Mouse (Mus musculus): Measurements from ENCODE around the gene Stard13. TPM values are rescaled to one million over a fixed set of nuclear protein-coding genes. Genes with fewer than 3 reads are reported as not detected.
A peak's percentile ranks its signal among the peaks of the same experiment; 100 is the strongest.

Stard13 gene
- polyA plus RNA-seq, 1 experiment from 2014 or later: 18.0 TPM

- no peak for ATAC-seq (ENCODE audit: borderline replicate concordance, extremely low read depth, low FRiP score, low TSS enrichment)
- 70% methylated on average over 2 of the region's 2 CpGs for WGBS
- Histone ChIP-seq H3K9ac (no peak overlapping the region), H3K27me3 (no peaks in the 10 kb centered on the region), H3K27ac (no peak overlapping the region), H3K4me2 (no peak overlapping the region), H3K9me3 (no peaks in the 10 kb centered on the region), H3K4me1 (peaks cover 27% of the 10 kb centered on the region; the same call in 1 of the 2 replicates), H3K36me3 (no peaks in the 10 kb centered on the region), H3K4me3 (no peak overlapping the region)
Observed at GRCm38 (mm10) chr5:151109822-151110221, 123.8 kb downstream of the Stard13 start.

- peak overlapping the region; percentile 54 for H3K27ac ChIP-seq
- H3K27me3 ChIP-seq: no peaks in the 10 kb centered on the region
- no peaks in the 10 kb centered on the region for H3K36me3 ChIP-seq
- H3K4me2 ChIP-seq: peak overlapping the region; percentile 42
- no peak overlapping the region for H3K4me3 ChIP-seq
- no peak overlapping the region for H3K9ac ChIP-seq
- 71% methylated on average over 7 of the region's 7 CpGs for WGBS
- no peak for ATAC-seq (ENCODE audit: borderline replicate concordance, extremely low read depth, low FRiP score, low TSS enrichment)
- no peaks in the 10 kb centered on the region for H3K9me3 ChIP-seq
- H3K4me1 ChIP-seq: peaks cover 31% of the 10 kb centered on the region; the same call in 1 of the 2 replicates
Observed at GRCm38 (mm10) chr5:151108955-151109354, 124.7 kb downstream of the Stard13 start.

GRCm38 (mm10) chr5:151108291-151108897, 125.2 kb downstream of the Stard13 start:
- H3K4me3 ChIP-seq: peak overlapping the region; percentile 6
- H3K9ac ChIP-seq: no peak overlapping the region
- 34% methylated on average over 19 of the region's 19 CpGs for WGBS
- no peak; the same call in 1 of the 2 replicates for ATAC-seq (ENCODE audit: borderline replicate concordance, extremely low read depth, low FRiP score, low TSS enrichment)
- H3K9me3 ChIP-seq: no peaks in the 10 kb centered on the region
- H3K27me3 ChIP-seq: no peaks in the 10 kb centered on the region
- H3K27ac ChIP-seq: peak overlapping the region; percentile 54
- peaks cover 31% of the 10 kb centered on the region; the same call in 1 of the 2 replicates for H3K4me1 ChIP-seq
- peak overlapping the region; percentile 42 for H3K4me2 ChIP-seq
- no peaks in the 10 kb centered on the region for H3K36me3 ChIP-seq

GRCm38 (mm10) chr5:151106841-151107240, 126.8 kb downstream of the Stard13 start:
- no peak overlapping the region for H3K4me3 ChIP-seq
- H3K27me3 ChIP-seq: no peaks in the 10 kb centered on the region
- no peak overlapping the region for H3K4me2 ChIP-seq
- H3K4me1 ChIP-seq: peaks cover 31% of the 10 kb centered on the region; the same call in 1 of the 2 replicates
- H3K9ac ChIP-seq: no peak overlapping the region
- H3K9me3 ChIP-seq: no peaks in the 10 kb centered on the region
- WGBS: 88% methylated on average over 3 of the region's 3 CpGs
- ATAC-seq (ENCODE audit: borderline replicate concordance, extremely low read depth, low FRiP score, low TSS enrichment): no peak
- H3K27ac ChIP-seq: no peak overlapping the region
- H3K36me3 ChIP-seq: no peaks in the 10 kb centered on the region

GRCm38 (mm10) chr5:151105054-151105971, 128.3 kb downstream of the Stard13 start:
- Histone ChIP-seq H3K4me2 (no peak overlapping the region), H3K9ac (no peak overlapping the region), H3K9me3 (no peaks in the 10 kb centered on the region), H3K27ac (no peak overlapping the region), H3K36me3 (no peaks in the 10 kb centered on the region), H3K4me1 (peaks cover 24% of the 10 kb centered on the region; the same call in 1 of the 2 replicates), H3K4me3 (no peak overlapping the region), H3K27me3 (no peaks in the 10 kb centered on the region)
- 71% methylated on average over 10 of the region's 10 CpGs for WGBS
- ATAC-seq (ENCODE audit: borderline replicate concordance, extremely low read depth, low FRiP score, low TSS enrichment): no peak

- peak; percentile 77 for ATAC-seq (ENCODE audit: borderline replicate concordance, extremely low read depth, low FRiP score, low TSS enrichment)
Observed at GRCm38 (mm10) chr5:151104354-151105053, 129.1 kb downstream of the Stard13 start.

GRCm38 (mm10) chr5:151103284-151103683, 130.4 kb downstream of the Stard13 start:
- H3K27ac ChIP-seq: no peak overlapping the region
- no peak overlapping the region for H3K4me3 ChIP-seq
- no peaks in the 10 kb centered on the region for H3K27me3 ChIP-seq
- no peak for ATAC-seq (ENCODE audit: borderline replicate concordance, extremely low read depth, low FRiP score, low TSS enrichment)
- no peak overlapping the region for H3K4me2 ChIP-seq
- no peaks in the 10 kb centered on the region for H3K9me3 ChIP-seq
- 28% methylated on average over 4 of the region's 4 CpGs for WGBS
- peaks cover 6% of the 10 kb centered on the region; the same call in 1 of the 2 replicates for H3K4me1 ChIP-seq
- H3K9ac ChIP-seq: no peak overlapping the region
- no peaks in the 10 kb centered on the region for H3K36me3 ChIP-seq

More at GRCm38 (mm10) chr5:151104354-151105053, 129.1 kb downstream of the Stard13 start:
- Histone ChIP-seq H3K27me3 (no peaks in the 10 kb centered on the region), H3K4me2 (no peak overlapping the region), H3K4me1 (peaks cover 16% of the 10 kb centered on the region; the same call in 1 of the 2 replicates), H3K36me3 (no peaks in the 10 kb centered on the region), H3K4me3 (no peak overlapping the region), H3K9me3 (no peaks in the 10 kb centered on the region), H3K9ac (no peak overlapping the region), H3K27ac (no peak overlapping the region)
- 48% methylated on average over 9 of the region's 9 CpGs for WGBS

- Histone ChIP-seq H3K27ac (no peak overlapping the region), H3K4me1 (0 out of 2 replicates have a peak, but pooled peaks cover 4% of the 10 kb centered on the region), H3K36me3 (no peaks in the 10 kb centered on the region), H3K27me3 (no peaks in the 10 kb centered on the region), H3K9ac (no peak overlapping the region), H3K4me3 (no peak overlapping the region), H3K9me3 (no peaks in the 10 kb centered on the region), H3K4me2 (no peak overlapping the region)
- no peak for ATAC-seq (ENCODE audit: borderline replicate concordance, extremely low read depth, low FRiP score, low TSS enrichment)
- WGBS: 46% methylated on average over 2 of the region's 2 CpGs
Observed at GRCm38 (mm10) chr5:151102262-151102661, 131.4 kb downstream of the Stard13 start.

- Histone ChIP-seq H3K27ac (peak overlapping the region; percentile 16), H3K4me2 (no peak overlapping the region), H3K36me3 (peaks cover 12% of the 10 kb centered on the region), H3K9ac (no peak overlapping the region), H3K27me3 (no peaks in the 10 kb centered on the region), H3K4me1 (peaks cover 5% of the 10 kb centered on the region), H3K4me3 (no peak overlapping the region), H3K9me3 (no peaks in the 10 kb centered on the region)
- ATAC-seq (ENCODE audit: borderline replicate concordance, extremely low read depth, low FRiP score, low TSS enrichment): no peak
- 60% methylated on average over 6 of the region's 6 CpGs for WGBS
Observed at GRCm38 (mm10) chr5:151096012-151096411, 137.6 kb downstream of the Stard13 start.

GRCm38 (mm10) chr5:151092886-151093665, 140.6 kb downstream of the Stard13 start:
- no peaks in the 10 kb centered on the region for H3K9me3 ChIP-seq
- H3K9ac ChIP-seq: no peak overlapping the region
- peaks cover 12% of the 10 kb centered on the region for H3K36me3 ChIP-seq
- no peak for ATAC-seq (ENCODE audit: borderline replicate concordance, extremely low read depth, low FRiP score, low TSS enrichment)
- no peak overlapping the region for H3K4me2 ChIP-seq
- no peaks in the 10 kb centered on the region for H3K27me3 ChIP-seq
- peaks cover 11% of the 10 kb centered on the region for H3K4me1 ChIP-seq
- H3K27ac ChIP-seq: no peak overlapping the region
- WGBS: 56% methylated on average over 3 of the region's 3 CpGs
- H3K4me3 ChIP-seq: no peak overlapping the region

GRCm38 (mm10) chr5:151090996-151091395, 142.6 kb downstream of the Stard13 start:
- Histone ChIP-seq H3K4me2 (no peak overlapping the region), H3K9me3 (no peaks in the 10 kb centered on the region)

More at GRCm38 (mm10) chr5:151090996-151091395, 142.6 kb downstream of the Stard13 start:
- Histone ChIP-seq H3K36me3 (peaks cover 12% of the 10 kb centered on the region), H3K4me1 (peaks cover 21% of the 10 kb centered on the region), H3K4me3 (no peak overlapping the region), H3K27ac (no peak overlapping the region), H3K27me3 (no peaks in the 10 kb centered on the region), H3K9ac (no peak overlapping the region)
- ATAC-seq (ENCODE audit: borderline replicate concordance, extremely low read depth, low FRiP score, low TSS enrichment): no peak
- WGBS: 84% methylated on average over 6 of the region's 6 CpGs
